Mouse (Mus musculus): ENCODE measurements at regions not wholly inside any gene's neighbourhood (a gene's known extent, or its start where the extent isn't known, plus 50 kb on each side); places are given as distances from the start of the nearest gene placed in this dataset.

- TF ChIP-seq POLR2A (IDR thresholded peaks at IDR 0.05; ENCODE audit: low read depth, low read length) = no peak
- TF ChIP-seq CTCF (IDR thresholded peaks at IDR 0.05; ENCODE audit: extremely low read depth, insufficient read length, insufficient replicate concordance, low read depth, low read length) = no peak
Measured at GRCm38 (mm10) chr5:126201535-126201934, 670.0 kb downstream of the Tmem132b start.

Measured in small intestine, adult 2 months (tissue).